Mouse (Mus musculus) limb, embryonic 12.5 days (tissue): Measurements from ENCODE around the gene Tas1r2. TPM values are rescaled to one million over a fixed set of nuclear protein-coding genes. Genes with fewer than 3 reads are reported as not detected.

Source experiments
- ATAC-seq: fragments of 200-750 bp; cut with Nextera tagmentation; 2 replicates; pipeline ENCODE4 v1.8.0; 2017; ENCODE audit warnings: low read depth, moderate TSS enrichment; ENCODE audit not compliant: insufficient number of reproducible peaks, insufficient read depth, low FRiP score, low TSS enrichment
- H3K27ac ChIP-seq: fragments of 300-500 bp; sonication (generic); 2 replicates; pipeline ENCODE4 v1.5.1; 2016; ENCODE audit warnings: mild to moderate bottlenecking, moderate library complexity
- H3K27me3 ChIP-seq: fragments of 300-500 bp; sonication (generic); 2 replicates; pipeline ENCODE4 v1.6.1; 2016; ENCODE audit warnings: mild to moderate bottlenecking, moderate library complexity
- H3K36me3 ChIP-seq: fragments of 300-500 bp; sonication (generic); 2 replicates; pipeline ENCODE4 v1.6.1; 2016; ENCODE audit warnings: mild to moderate bottlenecking, moderate library complexity
- H3K4me1 ChIP-seq: fragments of 300-500 bp; sonication (generic); replicated peaks from 2 replicates; pipeline ENCODE4 v1.6.1; 2016
- H3K4me2 ChIP-seq: fragments of 300-500 bp; sonication (generic); 2 replicates; pipeline ENCODE4 v1.6.1; 2016; ENCODE audit warnings: mild to moderate bottlenecking, moderate library complexity
- H3K4me3 ChIP-seq: fragments of 300-500 bp; sonication (generic); replicated peaks from 2 replicates; pipeline ENCODE4 v1.5.1; 2016; ENCODE audit warnings: mild to moderate bottlenecking
- H3K9ac ChIP-seq: fragments of 300-500 bp; sonication (generic); replicated peaks from 2 replicates; pipeline ENCODE4 v1.6.1; 2016; ENCODE audit warnings: mild to moderate bottlenecking, moderate library complexity
- H3K9me3 ChIP-seq: fragments of 300-500 bp; sonication (generic); 2 replicates; pipeline ENCODE4 v1.6.1; 2016; ENCODE audit warnings: mild to moderate bottlenecking, moderate library complexity
- WGBS: fragments of 180-500 bp; shearing (Covaris S2); methylation state at CpG from one replicate; pipeline ENCODE4 v1.1.7; 2016; 5-methylcytosine and 5-hydroxymethylcytosine counted together
- polyA plus RNA-seq: library from polyadenylated mRNA; unstranded; fragments of >200 nt; fragmentation: Nextera tagmentation; extraction: Ambion mirVana; gene quantifications from 2 replicates; pipeline ENCODE4 v1.2.1, GENCODE M21; 2016

The Tas1r2 gene
- polyA plus RNA-seq, 1 experiment from 2014 or later: not detected

- no peaks in the 10 kb centered on the region for H3K9me3 ChIP-seq
- H3K36me3 ChIP-seq: peaks cover 16% of the 10 kb centered on the region; the same call in 1 of the 2 replicates
- ATAC-seq: no peak
- H3K9ac ChIP-seq: no peak overlapping the region
- no peak overlapping the region for H3K27ac ChIP-seq
- H3K27me3 ChIP-seq: peaks cover 30% of the 10 kb centered on the region
- H3K4me3 ChIP-seq: no peak overlapping the region
- peaks cover 34% of the 10 kb centered on the region for H3K4me1 ChIP-seq
- no peak overlapping the region for H3K4me2 ChIP-seq
- whole genome bisulfite sequencing: 88% methylated on average over 9 of the region's 9 CpGs
Measured at GRCm38 (mm10) chr4:139637847-139638246, 15.5 kb upstream of the Tas1r2 start.

- no peak overlapping the region for H3K4me3 ChIP-seq
- no peak overlapping the region for H3K9ac ChIP-seq
- no peak overlapping the region for H3K4me2 ChIP-seq
- H3K36me3 ChIP-seq: peaks cover 16% of the 10 kb centered on the region; the same call in 1 of the 2 replicates
- H3K4me1 ChIP-seq: peaks cover 34% of the 10 kb centered on the region
- peaks cover 36% of the 10 kb centered on the region for H3K27me3 ChIP-seq
- ATAC-seq: no peak
- no peaks in the 10 kb centered on the region for H3K9me3 ChIP-seq
- no peak overlapping the region for H3K27ac ChIP-seq
- WGBS: 89% methylated on average over 16 of the region's 16 CpGs
Measured at GRCm38 (mm10) chr4:139638356-139638755, 15.0 kb upstream of the Tas1r2 start.

- H3K36me3 ChIP-seq: peaks cover 21% of the 10 kb centered on the region
- no peak overlapping the region for H3K4me3 ChIP-seq
- peaks cover 41% of the 10 kb centered on the region for H3K27me3 ChIP-seq
- no peaks in the 10 kb centered on the region for H3K9me3 ChIP-seq
- H3K9ac ChIP-seq: no peak overlapping the region
- peak overlapping the region; percentile 6; the same call in 1 of the 2 replicates for H3K4me2 ChIP-seq
- H3K4me1 ChIP-seq: peaks cover 34% of the 10 kb centered on the region
- no peak for ATAC-seq
- no peak overlapping the region for H3K27ac ChIP-seq
- 12% methylated on average over 12 of the region's 12 CpGs for WGBS
Measured at GRCm38 (mm10) chr4:139639801-139640200, 13.5 kb upstream of the Tas1r2 start.

- Histone ChIP-seq H3K27ac (no peak overlapping the region), H3K27me3 (peaks cover 41% of the 10 kb centered on the region), H3K4me2 (peak overlapping the region; percentile 6; the same call in 1 of the 2 replicates), H3K4me1 (peaks cover 34% of the 10 kb centered on the region), H3K9me3 (no peaks in the 10 kb centered on the region), H3K9ac (no peak overlapping the region), H3K36me3 (peaks cover 26% of the 10 kb centered on the region), H3K4me3 (no peak overlapping the region)
- no peak for ATAC-seq
- WGBS: 41% methylated on average over 12 of the region's 12 CpGs
Measured at GRCm38 (mm10) chr4:139640333-139640732, 13.0 kb upstream of the Tas1r2 start.

- Histone ChIP-seq H3K4me2 (no peak overlapping the region), H3K27ac (no peak overlapping the region), H3K4me3 (no peak overlapping the region), H3K9me3 (no peaks in the 10 kb centered on the region), H3K36me3 (peaks cover 29% of the 10 kb centered on the region), H3K4me1 (peaks cover 34% of the 10 kb centered on the region), H3K9ac (no peak overlapping the region), H3K27me3 (peaks cover 41% of the 10 kb centered on the region)
- no peak for ATAC-seq
- 47% methylated on average over 6 of the region's 6 CpGs for WGBS
Measured at GRCm38 (mm10) chr4:139640775-139641174, 12.6 kb upstream of the Tas1r2 start.

- peak overlapping the region; percentile 31 for H3K4me3 ChIP-seq
- peak overlapping the region; percentile 54 for H3K4me2 ChIP-seq
- no peak overlapping the region for H3K27ac ChIP-seq
- H3K4me1 ChIP-seq: peaks cover 31% of the 10 kb centered on the region
- 2% methylated on average over 30 of the region's 30 CpGs for whole genome bisulfite sequencing
- H3K36me3 ChIP-seq: peaks cover 36% of the 10 kb centered on the region
- ATAC-seq: no peak
- peaks cover 41% of the 10 kb centered on the region for H3K27me3 ChIP-seq
- H3K9ac ChIP-seq: peak overlapping the region; percentile 40
- no peaks in the 10 kb centered on the region for H3K9me3 ChIP-seq
Measured at GRCm38 (mm10) chr4:139641829-139642425, 11.4 kb upstream of the Tas1r2 start.

GRCm38 (mm10) chr4:139643972-139644371 is 9.4 kb upstream of the Tas1r2 start:
- no peak overlapping the region for H3K4me3 ChIP-seq
- H3K9ac ChIP-seq: no peak overlapping the region
- peaks cover 31% of the 10 kb centered on the region for H3K4me1 ChIP-seq
- no peak for ATAC-seq
- 20% methylated on average over 9 of the region's 9 CpGs for WGBS
- H3K9me3 ChIP-seq: no peaks in the 10 kb centered on the region
- peaks cover 39% of the 10 kb centered on the region for H3K27me3 ChIP-seq
- H3K4me2 ChIP-seq: no peak overlapping the region
- H3K27ac ChIP-seq: no peak overlapping the region
- peaks cover 32% of the 10 kb centered on the region for H3K36me3 ChIP-seq

GRCm38 (mm10) chr4:139646916-139647315 is 6.4 kb upstream of the Tas1r2 start:
- peaks cover 40% of the 10 kb centered on the region for H3K36me3 ChIP-seq
- no peak overlapping the region for H3K4me3 ChIP-seq
- 82% methylated on average over 7 of the region's 7 CpGs for WGBS
- H3K9me3 ChIP-seq: no peaks in the 10 kb centered on the region
- peaks cover 20% of the 10 kb centered on the region for H3K27me3 ChIP-seq
- no peak overlapping the region for H3K9ac ChIP-seq
- H3K4me1 ChIP-seq: peaks cover 8% of the 10 kb centered on the region
- ATAC-seq: no peak
- H3K27ac ChIP-seq: no peak overlapping the region
- no peak overlapping the region for H3K4me2 ChIP-seq

GRCm38 (mm10) chr4:139650086-139650743 is 3.1 kb upstream of the Tas1r2 start:
- no peak overlapping the region for H3K9ac ChIP-seq
- WGBS: 85% methylated on average over 15 of the region's 15 CpGs
- no peaks in the 10 kb centered on the region for H3K9me3 ChIP-seq
- H3K4me2 ChIP-seq: no peak overlapping the region
- ATAC-seq: no peak
- H3K27ac ChIP-seq: no peak overlapping the region
- H3K27me3 ChIP-seq: peaks cover 4% of the 10 kb centered on the region; the same call in 1 of the 2 replicates
- H3K36me3 ChIP-seq: peaks cover 30% of the 10 kb centered on the region
- no peak overlapping the region for H3K4me3 ChIP-seq
- H3K4me1 ChIP-seq: no peaks in the 10 kb centered on the region

- WGBS: 77% methylated on average over 11 of the region's 11 CpGs
- H3K27me3 ChIP-seq: peaks cover 4% of the 10 kb centered on the region
- no peaks in the 10 kb centered on the region for H3K9me3 ChIP-seq
- no peak overlapping the region for H3K4me2 ChIP-seq
- H3K4me3 ChIP-seq: no peak overlapping the region
- peaks cover 26% of the 10 kb centered on the region for H3K36me3 ChIP-seq
- no peak for ATAC-seq
- H3K9ac ChIP-seq: no peak overlapping the region
- no peak overlapping the region for H3K27ac ChIP-seq
- no peaks in the 10 kb centered on the region for H3K4me1 ChIP-seq
Measured at GRCm38 (mm10) chr4:139650907-139651306, 2.4 kb upstream of the Tas1r2 start.

GRCm38 (mm10) chr4:139661897-139662296 is 8.6 kb downstream of the Tas1r2 start:
- H3K9me3 ChIP-seq: peaks cover 11% of the 10 kb centered on the region
- no peak overlapping the region for H3K9ac ChIP-seq
- H3K27me3 ChIP-seq: peaks cover 6% of the 10 kb centered on the region; the same call in 1 of the 2 replicates

More at GRCm38 (mm10) chr4:139661897-139662296, 8.6 kb downstream of the Tas1r2 start:
- no peaks in the 10 kb centered on the region for H3K4me1 ChIP-seq
- no peak overlapping the region for H3K27ac ChIP-seq
- H3K4me2 ChIP-seq: no peak overlapping the region
- H3K4me3 ChIP-seq: no peak overlapping the region
- WGBS: 88% methylated on average over 14 of the region's 14 CpGs
- no peaks in the 10 kb centered on the region for H3K36me3 ChIP-seq
- no peak for ATAC-seq
